Mouse (Mus musculus) G1E-ER4 (cell line): ENCODE measurements around the gene Emid1. TPM values are rescaled to one million over a fixed set of nuclear protein-coding genes. Genes with fewer than 3 reads are reported as not detected.

Source experiments
- GATA1 ChIP-seq: IDR thresholded peaks from one replicate; pipeline ENCODE4 v1.8.0; 2012; ENCODE audit warnings: low read length, inconsistent platforms
- polyA plus RNA-seq: library from polyadenylated mRNA; stranded (reverse); fragments of >175 nt; gene quantifications from 2 replicates; pipeline ENCODE4 v1.2.3, GENCODE M21; 2012

The Emid1 gene
- polyA plus RNA-seq, 1 experiment: not detected

DNA sequence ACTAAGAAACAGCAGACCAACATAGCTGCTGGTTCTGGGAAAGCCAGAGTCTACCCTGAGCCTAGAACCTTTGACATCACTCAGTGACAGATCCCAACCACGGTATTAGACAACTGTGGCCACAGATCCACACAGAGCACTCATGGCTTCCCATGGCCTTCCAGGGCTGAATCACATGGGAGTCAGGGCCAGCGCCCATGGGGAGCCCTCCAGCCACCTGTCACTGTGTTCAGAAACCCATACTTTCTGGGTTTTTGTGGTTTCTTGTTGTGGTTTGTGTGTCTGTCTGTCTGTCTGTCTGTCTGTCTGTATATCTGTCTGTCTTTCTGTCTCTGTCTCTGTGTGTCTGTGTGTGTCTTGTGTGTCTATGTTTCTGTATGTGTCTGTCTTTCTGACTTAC is 23.8 kb upstream of the Emid1 start:
- TF ChIP-seq GATA1: no peak

DNA sequence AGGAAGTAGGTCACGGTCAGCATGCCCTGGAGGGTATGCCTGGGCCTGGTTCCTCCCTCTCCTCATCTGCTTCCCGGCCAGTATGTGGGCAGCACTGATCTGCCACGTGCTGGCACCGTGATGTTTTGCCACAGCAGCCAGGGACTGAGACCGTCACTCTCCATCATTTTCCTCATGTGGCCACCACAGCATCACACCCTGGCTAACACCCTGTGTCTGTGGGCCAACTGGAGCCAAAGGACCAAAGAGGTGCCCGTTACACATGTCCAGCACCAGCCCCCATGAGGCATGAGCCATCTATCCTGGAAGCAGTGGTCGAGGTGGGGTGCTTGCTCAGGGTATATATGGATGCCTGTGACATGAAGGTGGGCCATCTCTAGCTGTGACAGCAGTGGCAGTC is 23.1 kb upstream of the Emid1 start:
- TF ChIP-seq GATA1: no peak

DNA sequence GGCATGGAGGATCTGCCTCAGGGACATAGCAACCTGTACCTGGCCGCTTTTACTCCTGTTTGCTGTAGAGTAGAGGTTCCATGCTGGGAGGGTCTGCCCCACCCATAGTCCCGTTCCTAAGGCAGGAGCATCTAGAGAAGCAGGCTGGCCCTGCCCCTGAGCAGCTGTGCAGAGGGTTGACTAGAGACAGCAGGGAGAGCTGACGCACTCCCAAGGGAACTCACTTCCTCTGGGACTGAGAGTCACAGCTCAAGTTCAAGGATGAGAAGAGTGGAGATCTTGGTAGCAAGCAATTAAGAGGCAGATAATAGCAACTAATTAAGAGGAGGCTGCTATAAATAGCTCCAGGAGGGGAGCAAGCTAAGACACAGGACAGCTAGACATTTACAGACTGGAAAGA is 20.8 kb upstream of the Emid1 start:
- TF ChIP-seq GATA1: no peak

DNA sequence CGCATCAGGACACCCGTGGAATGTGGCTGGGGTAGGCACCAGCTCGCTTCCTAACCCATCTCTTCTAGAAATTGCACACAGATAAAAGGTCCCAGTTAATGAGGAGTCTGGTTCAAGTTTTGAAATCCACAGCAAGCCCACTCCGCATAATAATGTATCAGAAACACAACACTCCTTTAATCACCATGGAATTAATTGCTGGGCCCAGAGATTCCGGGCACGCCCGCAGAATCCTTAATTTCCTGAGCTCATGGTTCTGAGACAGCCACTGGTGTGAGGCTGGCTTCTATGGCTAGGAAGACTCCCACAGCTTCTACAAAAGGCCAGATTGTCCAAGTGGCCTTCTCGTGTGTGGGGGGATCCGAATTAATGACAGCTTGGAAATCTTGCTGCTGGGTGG is 15.3 kb upstream of the Emid1 start:
- no peak for TF ChIP-seq GATA1

DNA sequence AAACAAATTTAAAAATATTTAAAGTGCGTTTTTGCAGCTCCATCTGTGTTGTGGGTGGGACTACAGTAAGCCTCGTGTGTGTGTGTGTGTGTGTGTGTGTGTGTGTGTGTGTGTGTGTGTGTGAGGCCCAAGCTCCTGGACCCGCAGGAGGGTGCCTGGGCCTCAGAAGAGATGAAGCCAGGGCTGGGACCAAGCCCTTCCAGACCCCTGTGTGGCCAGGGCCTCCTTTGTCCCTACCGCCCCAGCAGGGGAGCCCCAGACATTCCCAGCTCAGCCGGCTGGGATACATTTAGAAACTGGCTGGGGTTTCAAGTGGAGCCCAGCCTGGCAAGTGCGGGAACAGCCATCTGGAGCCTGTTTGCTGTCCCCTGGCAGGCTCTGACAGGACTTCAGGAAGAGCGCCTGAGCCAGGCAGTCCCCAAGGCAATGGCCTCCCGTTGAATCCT is 13.4 kb upstream of the Emid1 start:
- no peak for TF ChIP-seq GATA1

DNA sequence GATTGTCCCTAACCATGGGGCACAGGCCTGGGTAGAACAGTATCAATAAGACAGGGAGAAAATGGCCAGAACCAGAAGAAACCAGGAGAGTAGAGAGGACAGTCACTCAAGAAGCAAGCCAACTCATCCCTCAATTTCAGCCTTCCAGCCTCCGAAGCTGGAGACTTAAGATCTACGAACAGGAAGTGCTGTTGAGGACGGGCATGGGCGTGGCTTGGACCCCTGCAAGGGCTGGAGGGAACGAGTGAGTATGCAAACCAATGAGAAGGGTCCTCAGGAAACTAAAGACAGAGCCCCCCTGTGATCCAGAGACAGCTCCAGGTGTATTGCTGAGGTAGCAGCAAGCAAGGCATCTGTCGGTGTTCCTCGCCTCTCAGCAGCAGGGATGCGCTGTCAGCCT is 12.3 kb upstream of the Emid1 start:
- no peak for TF ChIP-seq GATA1

DNA sequence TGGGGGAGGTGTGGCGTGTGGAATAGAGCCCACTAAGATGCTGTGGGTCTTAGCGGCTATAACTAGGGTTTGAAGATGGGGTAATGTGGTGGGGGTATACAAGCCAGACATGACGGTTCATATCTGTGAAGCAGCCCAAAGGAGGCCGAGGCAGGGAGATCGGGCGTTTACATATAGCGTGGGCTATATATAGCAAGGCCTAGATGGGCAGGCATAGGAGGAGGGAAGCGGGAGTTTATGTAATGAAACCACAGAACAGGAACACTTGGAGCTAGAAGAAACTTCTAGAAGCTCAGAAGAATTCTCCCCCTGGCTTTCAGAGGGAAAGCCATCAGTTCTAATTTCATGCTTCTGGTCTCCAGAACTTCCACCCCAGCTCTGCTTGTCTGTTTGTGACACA is 11.4 kb upstream of the Emid1 start:
- TF ChIP-seq GATA1: no peak

DNA sequence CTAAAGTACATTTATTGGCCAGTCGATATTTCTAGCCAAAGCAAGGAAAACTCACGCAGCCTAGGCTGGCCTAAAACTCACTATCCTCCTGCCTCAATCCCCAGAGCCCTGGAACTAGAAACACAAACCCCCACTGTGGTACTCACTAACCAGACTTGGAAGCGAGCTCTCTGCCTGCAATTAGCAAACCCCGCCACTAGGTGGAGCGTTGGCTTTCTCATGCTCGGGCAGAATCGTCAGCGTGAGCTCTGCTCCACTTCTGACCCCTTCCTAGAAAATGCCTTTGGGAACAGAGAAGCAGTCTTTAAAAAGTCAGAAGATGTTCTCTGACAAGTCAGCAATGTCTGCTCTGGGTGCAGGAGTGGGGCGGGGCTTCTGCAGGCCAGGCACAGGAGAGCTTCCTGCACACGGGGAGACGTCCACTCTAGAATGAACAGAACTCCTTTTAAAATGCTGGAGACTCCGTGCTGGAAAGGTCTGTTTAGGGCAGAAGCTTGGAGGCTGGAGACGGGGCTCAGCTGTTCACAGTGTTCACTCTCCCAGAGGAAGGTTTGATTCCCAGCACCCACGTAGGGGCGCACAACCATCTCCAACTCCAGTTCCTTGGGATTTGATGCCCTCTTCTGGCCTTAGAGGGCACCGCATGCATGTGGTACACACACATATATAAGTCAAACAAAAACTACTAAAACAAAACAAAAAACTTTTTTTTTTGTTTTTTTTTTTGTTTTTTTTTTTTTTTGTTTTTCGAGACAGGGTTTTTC is 8.8 kb upstream of the Emid1 start:
- no peak for TF ChIP-seq GATA1

DNA sequence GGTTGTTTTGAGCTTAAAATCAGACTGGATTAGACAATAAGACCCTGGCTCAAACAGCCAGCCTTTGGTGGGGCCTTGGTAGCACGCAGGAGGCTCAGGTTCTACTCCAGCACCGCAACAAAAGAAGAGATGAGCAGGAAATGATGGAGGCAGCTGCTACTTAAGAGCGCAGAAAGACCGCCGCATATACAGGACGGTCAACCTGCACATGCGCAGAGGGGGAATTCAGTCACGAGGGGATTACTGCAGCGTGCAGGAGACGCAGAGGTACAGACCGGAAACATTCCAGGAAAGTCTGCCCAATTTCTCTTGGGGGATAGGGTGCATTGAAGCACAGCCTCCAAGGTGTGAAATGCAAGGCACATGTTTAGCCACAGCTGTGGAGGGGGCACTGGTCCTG is 6.0 kb upstream of the Emid1 start:
- TF ChIP-seq GATA1: no peak

DNA sequence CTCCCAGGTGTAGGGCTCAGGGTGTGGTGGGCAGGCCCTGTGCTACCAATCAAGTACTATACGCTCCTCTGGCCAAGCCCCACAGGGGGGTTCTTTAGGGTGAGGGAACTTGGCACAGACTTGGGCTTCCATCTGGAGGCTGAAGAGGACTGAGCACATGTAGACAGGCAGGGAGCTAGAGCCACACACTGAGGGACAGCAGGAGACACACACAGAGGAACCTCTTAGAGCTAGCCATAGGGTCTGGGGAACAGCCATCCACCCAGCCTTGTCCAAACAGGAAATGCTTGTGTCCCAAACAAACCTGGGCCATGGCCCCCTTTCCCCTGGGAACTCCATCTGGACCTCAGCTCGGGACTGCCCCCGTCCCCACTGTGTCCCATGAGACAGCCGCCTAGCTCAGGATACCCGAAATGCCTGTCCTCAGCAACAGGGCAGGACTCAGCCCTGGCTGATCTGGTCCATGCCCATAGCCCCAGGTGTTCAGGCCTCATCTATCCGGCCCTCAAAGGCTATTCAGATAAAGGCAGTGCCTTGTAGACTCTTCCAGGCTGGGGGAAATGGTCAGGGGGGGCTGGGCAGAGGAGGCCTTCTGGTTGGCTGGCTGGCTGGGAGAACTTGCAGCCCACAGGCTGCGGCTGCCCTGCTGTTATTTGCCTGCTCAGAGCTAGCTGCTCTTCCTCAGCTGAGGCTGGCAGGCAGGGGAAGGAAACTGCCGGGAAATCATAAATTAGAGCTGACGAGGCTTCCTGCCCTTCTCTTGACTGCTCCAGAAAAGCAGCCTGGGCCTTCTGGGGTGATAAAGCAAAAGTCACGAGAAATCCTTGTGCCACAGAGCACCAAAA is 3.1 kb upstream of the Emid1 start:
- no peak for TF ChIP-seq GATA1

DNA sequence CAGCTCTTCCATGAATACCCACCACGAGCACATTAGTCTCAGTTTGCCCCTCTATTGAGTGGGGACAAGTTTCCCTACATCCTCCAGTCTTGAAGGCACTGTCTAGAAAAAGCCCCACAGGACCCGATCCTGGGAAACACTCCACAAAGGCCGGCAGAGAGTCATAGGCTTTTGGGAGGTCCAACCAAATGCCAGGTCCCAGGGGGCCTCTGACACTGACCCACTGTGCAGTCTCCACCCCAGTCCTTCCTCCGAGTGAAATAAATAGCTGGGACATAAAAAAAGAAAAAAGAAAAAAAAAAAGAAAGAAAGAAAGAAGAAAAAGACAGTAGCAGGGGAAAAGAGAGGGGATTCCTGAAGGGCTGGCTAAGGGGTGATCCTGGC is 818 bp downstream of the Emid1 start:
- TF ChIP-seq GATA1: no peak

DNA sequence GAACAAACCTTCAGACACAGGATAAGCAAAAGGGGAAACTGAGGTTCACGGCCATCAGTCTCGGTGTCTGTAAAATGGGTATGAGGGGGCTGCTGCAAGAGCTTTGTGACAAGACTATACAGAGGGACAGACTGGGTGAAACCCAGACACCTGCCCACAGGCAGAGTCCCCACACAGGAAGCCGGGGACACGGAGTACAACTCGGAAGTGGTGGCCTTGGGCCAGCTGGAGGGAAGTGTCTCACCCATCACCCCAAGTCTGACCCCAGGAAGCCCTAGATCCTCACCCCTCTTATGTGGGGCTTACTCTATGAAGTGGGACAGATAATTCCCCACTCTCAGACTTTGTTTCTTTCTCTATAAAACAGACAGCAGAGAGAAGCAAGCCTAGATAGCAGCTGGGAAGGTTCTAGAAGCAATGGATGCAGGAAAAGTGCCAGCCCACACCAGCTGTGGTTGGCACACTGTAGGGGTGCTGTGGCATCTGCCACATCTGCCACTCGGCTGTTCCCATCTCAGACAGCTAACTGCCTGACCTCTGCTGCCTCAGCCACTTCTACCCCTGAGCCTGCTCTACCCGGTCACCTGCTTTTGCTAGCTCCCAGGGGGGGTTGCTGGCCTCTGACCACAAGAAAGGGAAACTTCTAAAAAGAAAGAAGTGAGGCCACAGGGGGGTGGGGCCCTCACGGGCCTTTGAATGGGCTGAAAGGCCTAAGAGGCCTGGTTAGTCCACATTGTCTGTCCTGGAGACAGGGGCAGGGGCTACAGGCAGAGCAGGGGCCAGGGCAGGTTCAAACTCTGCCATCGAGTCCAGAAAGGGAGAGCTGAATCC is 1.4 kb downstream of the Emid1 start:
- no peak for TF ChIP-seq GATA1

DNA sequence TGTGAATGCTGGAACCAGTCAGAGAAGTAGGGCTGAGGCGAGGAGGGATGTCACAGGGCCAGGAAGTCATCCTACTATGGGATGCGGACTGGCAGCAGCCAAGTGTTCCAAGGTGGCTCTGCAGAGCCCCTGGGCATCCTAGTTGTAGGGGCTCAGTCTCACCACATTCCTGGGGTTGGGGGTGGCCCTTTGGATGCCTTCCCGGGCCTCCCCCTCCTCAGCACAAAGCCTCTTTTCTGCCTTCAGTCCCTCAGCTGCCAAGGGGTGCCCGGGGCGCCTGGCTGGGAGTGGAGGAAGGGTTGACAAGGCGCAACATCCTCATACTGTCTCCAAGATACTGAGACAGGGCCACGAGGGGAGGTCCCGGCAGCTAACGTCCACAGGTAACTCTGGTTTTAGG is 2.1 kb downstream of the Emid1 start:
- no peak for TF ChIP-seq GATA1

DNA sequence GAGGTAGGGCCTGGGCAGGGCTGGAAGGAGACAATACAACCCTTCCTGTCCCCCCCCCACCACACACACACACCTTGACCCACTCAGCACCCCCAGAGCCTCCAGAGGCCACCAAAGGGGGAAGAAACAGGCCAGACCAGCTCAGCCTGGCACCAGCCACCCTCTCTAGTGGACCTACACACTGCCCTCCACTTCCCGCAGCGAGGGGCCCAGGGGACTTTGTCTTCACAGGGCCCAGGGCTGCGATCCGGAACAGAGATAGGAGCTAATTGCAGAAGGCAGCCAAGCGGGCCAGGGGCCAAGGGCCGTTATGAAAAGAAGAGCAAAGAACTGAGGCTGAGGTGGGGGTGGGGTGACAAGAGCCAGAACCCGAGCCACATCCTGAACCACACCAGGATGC is 2.8 kb downstream of the Emid1 start:
- no peak for TF ChIP-seq GATA1

DNA sequence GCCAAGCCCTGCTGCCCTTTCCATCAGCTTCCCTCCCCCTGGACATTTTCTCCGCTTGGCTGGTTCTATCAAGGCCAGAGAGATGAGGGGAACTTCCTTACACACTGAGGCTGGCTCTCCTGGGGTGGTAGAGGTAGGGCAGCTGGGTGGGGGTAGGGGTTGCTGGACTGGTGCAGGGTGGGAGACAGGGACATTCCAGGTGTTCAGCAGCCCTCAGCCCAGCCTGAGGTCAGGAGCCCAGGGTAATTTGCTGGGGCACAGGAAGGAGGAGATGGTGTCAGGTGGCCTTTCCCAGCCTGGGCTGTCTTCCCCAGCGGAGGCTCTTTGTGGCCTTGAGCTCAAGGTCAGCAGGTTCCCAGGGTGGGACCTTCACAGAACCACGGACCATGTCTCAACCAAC is 6.5 kb downstream of the Emid1 start:
- TF ChIP-seq GATA1: no peak

DNA sequence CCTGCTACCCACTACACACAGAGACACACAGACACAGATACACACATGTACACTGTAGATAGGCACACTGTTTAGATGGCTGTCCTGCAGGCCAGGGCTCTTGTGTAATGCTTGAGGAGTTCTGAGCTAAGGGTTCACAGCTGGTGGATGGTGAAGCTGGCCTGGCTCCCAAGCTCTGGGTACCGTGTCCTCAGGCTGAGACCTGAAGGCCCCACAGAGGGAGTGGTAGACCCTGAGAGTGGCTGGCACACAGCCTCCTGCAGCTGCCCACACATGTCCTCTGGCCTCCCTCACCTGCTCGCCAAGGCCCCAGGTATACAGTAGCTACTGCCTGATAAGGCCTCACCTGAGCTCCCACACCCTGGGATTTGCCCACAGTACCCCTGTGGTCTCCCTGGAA is 10.1 kb downstream of the Emid1 start:
- TF ChIP-seq GATA1: no peak

DNA sequence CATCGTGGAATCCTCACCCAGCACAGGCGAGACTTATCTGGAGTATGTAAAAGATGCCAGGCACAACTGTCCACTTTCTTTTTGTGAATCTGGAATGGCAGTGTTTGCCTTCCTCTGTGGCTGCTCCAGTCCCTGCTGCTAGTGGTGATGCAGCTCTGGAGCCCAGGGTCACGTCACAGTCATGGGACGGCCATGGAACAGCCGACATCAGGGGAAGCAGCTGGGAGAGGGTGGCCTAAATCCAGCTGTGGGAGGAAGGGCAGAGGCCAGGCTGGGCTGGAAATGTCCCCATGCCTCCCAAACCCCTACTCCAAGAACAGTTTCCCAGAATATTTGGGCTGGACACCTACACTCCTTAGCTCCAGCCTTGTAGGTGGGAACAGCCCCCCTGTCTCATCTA is 10.8 kb downstream of the Emid1 start:
- TF ChIP-seq GATA1: no peak
